Mouse (Mus musculus): ENCODE data around the gene Gm45785. TPM values are rescaled to one million over a fixed set of nuclear protein-coding genes. Genes with fewer than 3 reads are reported as not detected.
A peak's percentile ranks its signal among the peaks of the same experiment; 100 is the strongest.

Gene Gm45785
- polyA plus RNA-seq, 1 experiment = not detected

- Histone ChIP-seq H3K4me1 (ENCODE audit: control insufficient read depth, insufficient read depth, low read length) (peaks cover 2% of the 10 kb centered on the region), H3K27me3 (ENCODE audit: control insufficient read depth, insufficient read depth, low read length, poor library complexity, severe bottlenecking) (no peaks in the 10 kb centered on the region), H3K27ac (ENCODE audit: insufficient read depth, low read length) (no peak overlapping the region), H3K36me3 (ENCODE audit: control insufficient read depth, insufficient read depth, low read length, poor library complexity, severe bottlenecking) (no peaks in the 10 kb centered on the region), H3K4me3 (ENCODE audit: low read depth, low read length) (no peak overlapping the region), H3K9me3 (replicated peaks; ENCODE audit: control insufficient read depth, insufficient read depth, low read length, poor library complexity, severe bottlenecking) (no peaks in the 10 kb centered on the region), H3K9ac (ENCODE audit: low read depth, poor library complexity, severe bottlenecking) (no peak overlapping the region)
- TF ChIP-seq EP300 (IDR thresholded peaks at IDR 0.05; ENCODE audit: insufficient read depth, low read depth, low read length) = no peak
- TF ChIP-seq POLR2A (IDR thresholded peaks at IDR 0.05; ENCODE audit: insufficient read depth, low read length) = no peak
- TF ChIP-seq CTCF (IDR thresholded peaks at IDR 0.05; ENCODE audit: low read depth, low read length) = no peak
These were observed 22.8 kb downstream of the Gm45785 start for GRCm38 (mm10) chr7:140833341-140833740.

DNA sequence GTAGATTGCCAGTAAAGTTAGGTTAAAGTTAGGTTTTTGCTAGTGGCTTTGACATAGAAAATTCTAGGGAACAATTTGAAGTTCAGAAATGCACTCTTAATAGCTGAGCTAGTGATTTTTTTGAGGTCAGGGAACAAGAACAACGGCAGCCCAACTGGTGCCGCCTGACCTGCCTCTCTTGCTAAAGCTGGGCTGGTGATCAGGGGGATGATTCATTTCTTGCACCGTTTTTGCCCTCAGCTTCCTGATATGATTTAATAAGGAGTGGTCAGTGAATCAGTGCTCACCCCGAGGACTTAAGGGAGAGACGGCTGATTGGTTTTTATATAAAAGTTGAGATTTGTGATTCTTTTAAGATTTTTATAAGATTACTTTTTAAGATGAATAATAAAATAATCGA lies 24.7 kb downstream of the Gm45785 start:
- no peak overlapping the region for H3K4me3 ChIP-seq (ENCODE audit: low read depth, low read length)
- H3K4me1 ChIP-seq (ENCODE audit: control insufficient read depth, insufficient read depth, low read length) = peaks cover 2% of the 10 kb centered on the region
- H3K36me3 ChIP-seq (ENCODE audit: control insufficient read depth, insufficient read depth, low read length, poor library complexity, severe bottlenecking) = no peaks in the 10 kb centered on the region
- no peak overlapping the region for H3K9ac ChIP-seq (ENCODE audit: low read depth, poor library complexity, severe bottlenecking)
- TF ChIP-seq EP300 (IDR thresholded peaks at IDR 0.05; ENCODE audit: insufficient read depth, low read depth, low read length) = no peak
- no peaks in the 10 kb centered on the region for H3K9me3 ChIP-seq (replicated peaks; ENCODE audit: control insufficient read depth, insufficient read depth, low read length, poor library complexity, severe bottlenecking)
- H3K27me3 ChIP-seq (ENCODE audit: control insufficient read depth, insufficient read depth, low read length, poor library complexity, severe bottlenecking) = no peaks in the 10 kb centered on the region
- H3K27ac ChIP-seq (ENCODE audit: insufficient read depth, low read length) = no peak overlapping the region

DNA sequence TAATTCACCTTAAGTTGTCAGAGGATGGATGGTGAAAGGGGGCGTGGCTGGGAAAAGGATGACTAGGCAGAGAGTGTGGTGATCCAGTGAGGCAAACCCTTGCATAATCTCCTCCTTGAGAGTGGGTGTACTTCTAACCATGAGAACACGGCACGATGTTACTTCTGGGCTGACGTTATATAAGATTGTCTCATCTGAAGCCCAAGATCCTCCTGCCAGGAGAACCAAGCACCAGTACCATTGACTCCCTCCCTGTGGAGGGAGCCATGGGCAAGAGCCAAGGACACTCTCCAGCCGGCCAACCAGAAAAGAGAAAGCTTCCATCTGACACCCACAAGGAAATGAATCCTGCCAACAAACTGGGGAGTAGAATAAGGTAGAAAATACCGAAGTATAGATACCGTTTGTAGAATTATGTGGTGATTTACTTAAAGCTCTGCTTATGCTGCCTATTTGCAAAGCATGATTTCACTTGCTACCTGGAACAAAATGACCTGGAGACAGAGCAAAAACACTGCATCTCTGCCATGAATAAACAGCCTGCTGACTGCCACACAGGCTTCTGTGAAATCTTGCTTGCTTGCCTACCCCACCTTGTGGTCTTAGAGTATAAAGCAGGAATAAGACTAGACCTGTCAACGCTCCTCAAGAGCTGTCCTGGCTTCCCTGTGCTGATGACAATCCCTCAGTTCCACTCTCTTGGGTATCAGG lies 27.8 kb downstream of the Gm45785 start:
- Histone ChIP-seq H3K4me3 (ENCODE audit: low read depth, low read length) (no peak overlapping the region), H3K27me3 (ENCODE audit: control insufficient read depth, insufficient read depth, low read length, poor library complexity, severe bottlenecking) (no peaks in the 10 kb centered on the region), H3K27ac (ENCODE audit: insufficient read depth, low read length) (no peak overlapping the region), H3K9ac (ENCODE audit: low read depth, poor library complexity, severe bottlenecking) (no peak overlapping the region), H3K9me3 (replicated peaks; ENCODE audit: control insufficient read depth, insufficient read depth, low read length, poor library complexity, severe bottlenecking) (no peaks in the 10 kb centered on the region), H3K4me1 (ENCODE audit: control insufficient read depth, insufficient read depth, low read length) (no peaks in the 10 kb centered on the region), H3K36me3 (ENCODE audit: control insufficient read depth, insufficient read depth, low read length, poor library complexity, severe bottlenecking) (no peaks in the 10 kb centered on the region)
- peak; percentile 20 for TF ChIP-seq CTCF (IDR thresholded peaks at IDR 0.05; ENCODE audit: low read depth, low read length)
- TF ChIP-seq EP300 (IDR thresholded peaks at IDR 0.05; ENCODE audit: insufficient read depth, low read depth, low read length) = no peak

DNA sequence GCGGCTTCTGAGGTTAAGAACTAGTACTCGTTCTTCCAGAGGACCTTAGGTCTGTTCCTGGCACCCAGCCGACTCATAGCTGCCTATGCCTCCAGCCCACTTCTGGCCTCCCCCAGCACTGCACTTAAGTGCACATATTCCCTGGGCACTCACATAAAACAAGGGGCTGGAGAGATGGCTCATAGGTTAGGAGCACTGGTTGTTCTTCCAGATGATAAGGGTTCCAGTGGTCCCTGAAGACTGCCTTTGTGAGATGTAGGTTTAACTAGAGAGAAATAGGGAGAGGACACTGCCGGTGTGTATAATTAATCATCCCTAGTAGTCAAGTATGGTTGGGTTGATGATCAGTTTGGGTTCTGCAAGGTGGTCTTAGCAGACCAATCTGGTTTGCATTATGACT lies 33.4 kb downstream of the Gm45785 start:
- no peak overlapping the region for H3K27ac ChIP-seq (ENCODE audit: insufficient read depth, low read length)
- H3K4me3 ChIP-seq (ENCODE audit: low read depth, low read length) = no peak overlapping the region
- H3K27me3 ChIP-seq (ENCODE audit: control insufficient read depth, insufficient read depth, low read length, poor library complexity, severe bottlenecking) = no peaks in the 10 kb centered on the region
- no peak for TF ChIP-seq EP300 (IDR thresholded peaks at IDR 0.05; ENCODE audit: insufficient read depth, low read depth, low read length)
- TF ChIP-seq POLR2A (IDR thresholded peaks at IDR 0.05; ENCODE audit: insufficient read depth, low read length) = no peak
- no peak for TF ChIP-seq CTCF (IDR thresholded peaks at IDR 0.05; ENCODE audit: low read depth, low read length)
- peaks cover 1% of the 10 kb centered on the region for H3K4me1 ChIP-seq (ENCODE audit: control insufficient read depth, insufficient read depth, low read length)
- no peaks in the 10 kb centered on the region for H3K9me3 ChIP-seq (replicated peaks; ENCODE audit: control insufficient read depth, insufficient read depth, low read length, poor library complexity, severe bottlenecking)
- no peak overlapping the region for H3K9ac ChIP-seq (ENCODE audit: low read depth, poor library complexity, severe bottlenecking)
- H3K36me3 ChIP-seq (ENCODE audit: control insufficient read depth, insufficient read depth, low read length, poor library complexity, severe bottlenecking) = peaks cover 5% of the 10 kb centered on the region

DNA sequence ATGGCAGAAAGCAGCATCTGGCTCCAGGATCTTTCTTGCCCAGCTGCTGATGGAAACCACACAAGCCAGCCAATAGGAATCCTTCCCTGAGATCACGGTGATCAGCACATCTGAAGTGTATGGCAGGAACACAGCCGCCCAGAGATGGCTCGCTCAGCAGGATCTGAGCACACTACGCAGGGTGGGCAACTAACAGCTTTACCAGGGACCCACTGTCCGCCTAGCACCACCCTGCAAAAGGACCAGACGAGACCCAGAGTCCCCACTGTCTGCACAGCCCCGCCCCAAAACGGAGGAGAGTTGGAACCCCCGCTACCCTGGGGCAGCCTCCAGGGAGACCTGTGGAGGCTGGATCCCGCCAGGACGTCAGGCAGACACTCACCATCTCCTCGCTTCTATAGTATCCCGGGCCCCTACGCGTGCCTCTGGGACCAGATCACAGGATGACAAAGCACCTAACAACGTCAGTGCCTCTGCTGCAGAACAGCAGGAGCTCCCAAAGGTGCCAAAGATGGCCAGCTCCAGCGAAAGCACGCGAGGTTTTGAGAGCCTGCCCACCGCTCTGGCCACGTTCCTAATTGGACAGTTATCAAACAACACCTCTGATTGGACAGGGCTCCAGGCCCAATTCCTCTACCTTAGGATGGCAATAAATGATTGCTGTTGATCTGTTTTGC lies 34.3 kb downstream of the Gm45785 start, which contains the start of gene Zfp941:
Zfp941 (minus strand) TSS at position 526 of the 677 bp plus-strand sequence.
- no peak for TF ChIP-seq CTCF (IDR thresholded peaks at IDR 0.05; ENCODE audit: low read depth, low read length)
- TF ChIP-seq EP300 (IDR thresholded peaks at IDR 0.05; ENCODE audit: insufficient read depth, low read depth, low read length) = 0 out of 2 replicates have a peak, but pooled peaks have one; percentile 15
- peak; percentile 59 for TF ChIP-seq POLR2A (IDR thresholded peaks at IDR 0.05; ENCODE audit: insufficient read depth, low read length)
- Histone ChIP-seq H3K9ac (ENCODE audit: low read depth, poor library complexity, severe bottlenecking) (peak within 1 kb of the TSS; percentile 59), H3K27ac (ENCODE audit: insufficient read depth, low read length) (peak within 1 kb of the TSS; percentile 12; the same call in 1 of the 2 replicates), H3K36me3 (ENCODE audit: control insufficient read depth, insufficient read depth, low read length, poor library complexity, severe bottlenecking) (peaks cover 10% of the 10 kb centered on the region), H3K27me3 (ENCODE audit: control insufficient read depth, insufficient read depth, low read length, poor library complexity, severe bottlenecking) (no peaks in the 10 kb centered on the region), H3K4me3 (ENCODE audit: low read depth, low read length) (peak within 1 kb of the TSS; percentile 94), H3K4me1 (ENCODE audit: control insufficient read depth, insufficient read depth, low read length) (peaks cover 1% of the 10 kb centered on the region), H3K9me3 (replicated peaks; ENCODE audit: control insufficient read depth, insufficient read depth, low read length, poor library complexity, severe bottlenecking) (no peaks in the 10 kb centered on the region)

DNA sequence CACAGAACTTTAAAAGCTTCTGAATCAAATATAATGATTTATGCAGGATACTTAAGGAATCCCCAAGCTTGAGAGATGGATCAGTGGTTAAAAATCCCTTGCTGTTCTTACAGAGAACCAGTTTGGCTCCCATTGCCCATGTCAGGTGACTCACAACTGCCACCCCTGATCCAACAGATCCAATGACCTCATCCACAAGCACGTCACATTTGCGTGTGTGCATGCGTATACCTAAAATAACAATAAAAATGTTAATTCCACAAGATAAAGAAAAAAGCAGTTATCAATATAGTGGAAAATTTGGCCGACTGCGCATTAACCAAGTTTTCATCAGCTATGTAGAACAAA lies 34.9 kb downstream of the Gm45785 start:
- peaks cover 10% of the 10 kb centered on the region for H3K36me3 ChIP-seq (ENCODE audit: control insufficient read depth, insufficient read depth, low read length, poor library complexity, severe bottlenecking)
- TF ChIP-seq CTCF (IDR thresholded peaks at IDR 0.05; ENCODE audit: low read depth, low read length) (no peak), EP300 (IDR thresholded peaks at IDR 0.05; ENCODE audit: insufficient read depth, low read depth, low read length) (no peak), POLR2A (IDR thresholded peaks at IDR 0.05; ENCODE audit: insufficient read depth, low read length) (no peak)
- H3K27me3 ChIP-seq (ENCODE audit: control insufficient read depth, insufficient read depth, low read length, poor library complexity, severe bottlenecking) = no peaks in the 10 kb centered on the region
- peak overlapping the region; percentile 94 for H3K4me3 ChIP-seq (ENCODE audit: low read depth, low read length)
- H3K9ac ChIP-seq (ENCODE audit: low read depth, poor library complexity, severe bottlenecking) = peak overlapping the region; percentile 59
- no peaks in the 10 kb centered on the region for H3K9me3 ChIP-seq (replicated peaks; ENCODE audit: control insufficient read depth, insufficient read depth, low read length, poor library complexity, severe bottlenecking)
- H3K27ac ChIP-seq (ENCODE audit: insufficient read depth, low read length) = peak overlapping the region; percentile 12; the same call in 1 of the 2 replicates
- H3K4me1 ChIP-seq (ENCODE audit: control insufficient read depth, insufficient read depth, low read length) = peaks cover 1% of the 10 kb centered on the region
